Mouse (Mus musculus) splenic B cell, adult 2 months (primary cell): ENCODE results near the gene Svop.
A peak's percentile ranks its signal among the peaks of the same experiment; 100 is the strongest.

Experiments used
- DNase-seq: peaks from one replicate; pipeline ENCODE4 v3.0.0-alpha.2; 2011; ENCODE audit warnings: low read depth, low spot score
- H3K27me3 ChIP-seq: 2 replicates; pipeline ENCODE4 v1.6.1; 2012; ENCODE audit warnings: mild to moderate bottlenecking, low read length, moderate library complexity, mixed read lengths; ENCODE audit not compliant: control insufficient read depth, poor library complexity, insufficient read depth, severe bottlenecking
- H3K36me3 ChIP-seq: 2 replicates; pipeline ENCODE4 v1.6.1; 2012; ENCODE audit warnings: mild to moderate bottlenecking, low read length, moderate library complexity, mixed read lengths; ENCODE audit not compliant: control insufficient read depth, poor library complexity, insufficient read depth, severe bottlenecking

Gene Svop

DNA sequence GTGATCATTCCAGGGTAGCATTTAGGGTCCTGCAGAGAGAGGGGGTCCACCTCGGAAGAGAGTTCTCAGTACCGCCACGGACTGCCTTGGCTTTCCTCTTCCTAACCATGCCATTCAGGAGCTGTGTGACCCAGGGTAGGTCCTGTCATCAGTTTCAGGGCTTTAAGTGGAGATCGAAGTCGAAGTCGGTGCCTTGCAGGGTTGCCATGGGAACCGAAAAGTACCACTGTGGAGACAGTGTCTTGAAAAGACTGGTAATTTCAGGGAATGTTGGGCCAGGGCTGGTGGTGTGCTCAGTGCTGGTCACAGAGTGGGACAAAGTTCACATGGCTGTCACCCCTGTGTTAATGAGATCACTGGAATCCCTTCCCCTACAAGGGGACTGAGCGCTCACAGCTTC lies 14.4 kb downstream of the Svop start:
- no peak for DNase-seq
- Histone ChIP-seq H3K36me3 (no peaks in the 10 kb centered on the region), H3K27me3 (no peaks in the 10 kb centered on the region)

DNA sequence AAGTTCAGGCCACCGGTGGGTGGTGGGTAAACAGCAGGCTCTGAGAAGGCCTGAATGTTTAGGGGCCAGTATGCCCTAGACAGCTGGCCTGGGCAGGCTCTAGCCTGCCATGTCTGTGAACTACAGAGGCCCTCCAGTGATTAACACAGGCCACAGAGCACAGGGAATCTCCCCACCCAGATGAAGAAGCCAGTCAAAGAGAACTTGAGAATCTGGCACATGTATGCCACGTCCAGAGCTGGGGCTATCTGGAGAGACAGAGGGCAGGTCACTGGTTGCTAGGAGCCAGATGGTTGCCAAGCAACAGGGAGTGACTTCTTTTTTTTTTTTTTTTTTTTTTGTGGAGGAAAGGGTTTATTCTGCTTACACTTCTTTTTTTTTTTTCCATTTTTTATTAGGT lies 19.1 kb downstream of the Svop start:
- DNase-seq, result no peak
- H3K27me3 ChIP-seq, result no peaks in the 10 kb centered on the region
- H3K36me3 ChIP-seq, result no peaks in the 10 kb centered on the region

DNA sequence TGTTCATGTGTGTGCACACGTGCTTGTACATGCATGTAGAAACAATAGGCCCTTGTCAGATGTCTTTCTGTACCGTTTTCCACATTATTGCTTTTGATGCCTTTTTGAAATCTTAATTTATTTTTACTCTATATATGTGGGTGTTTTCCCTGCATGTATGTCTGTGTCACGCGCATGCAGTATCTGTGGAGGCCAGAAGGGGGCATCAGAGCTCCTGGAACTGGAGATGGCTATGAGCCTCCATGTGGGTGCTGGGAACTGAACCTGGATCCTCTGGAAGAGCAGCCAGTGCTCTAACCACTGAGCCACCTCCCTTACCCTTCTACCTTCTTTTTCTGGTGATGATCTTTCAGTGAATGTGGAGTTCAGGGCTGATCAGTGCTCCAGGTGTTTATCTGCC lies 20.5 kb downstream of the Svop start:
- H3K27me3 ChIP-seq, result no peaks in the 10 kb centered on the region
- no peak for DNase-seq

DNA sequence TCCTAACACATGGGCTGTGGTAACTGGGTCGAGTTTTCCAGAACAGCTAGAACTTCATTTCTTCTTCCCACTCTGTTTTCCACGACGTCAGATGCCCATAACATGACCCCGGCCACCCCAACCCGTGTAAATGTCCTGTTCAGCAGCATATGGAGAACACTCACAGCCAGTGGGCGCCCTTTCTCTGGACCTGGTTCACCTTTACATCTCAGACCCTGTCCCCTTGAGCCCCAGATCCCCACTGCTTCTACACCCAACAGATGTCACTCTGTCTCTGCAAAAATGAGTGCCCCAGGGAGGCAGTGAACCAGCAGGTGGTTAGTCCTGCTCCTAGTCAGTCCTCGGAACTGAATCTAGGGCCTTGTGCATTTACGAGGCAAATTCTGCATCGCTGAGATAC lies 23.4 kb downstream of the Svop start:
- Histone ChIP-seq H3K27me3 (no peaks in the 10 kb centered on the region), H3K36me3 (no peaks in the 10 kb centered on the region)
- no peak for DNase-seq

More for the DNA sequence above, 20.5 kb downstream of the Svop start:
- H3K36me3 ChIP-seq, result no peaks in the 10 kb centered on the region

DNA sequence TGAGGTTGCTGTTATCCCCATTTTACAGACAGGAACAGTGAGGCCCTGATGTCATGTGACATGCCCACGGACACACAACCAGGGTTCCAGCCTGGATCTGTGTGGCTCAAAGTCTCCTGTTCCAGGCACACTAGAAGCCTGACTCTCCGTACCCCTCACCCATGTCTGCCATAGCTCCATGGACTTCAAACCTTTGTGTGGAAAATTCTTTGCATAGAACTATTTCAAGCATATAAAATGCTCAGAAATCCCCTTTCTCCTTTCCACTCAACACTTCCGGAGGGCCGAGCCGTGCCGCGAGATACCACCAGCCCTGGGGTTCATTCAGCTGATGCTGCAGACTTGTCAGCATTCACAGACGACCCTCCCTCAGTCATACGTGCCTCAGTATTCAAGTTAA lies 23.8 kb downstream of the Svop start:
- H3K36me3 ChIP-seq, result no peaks in the 10 kb centered on the region
- H3K27me3 ChIP-seq, result no peaks in the 10 kb centered on the region
- no peak for DNase-seq

DNA sequence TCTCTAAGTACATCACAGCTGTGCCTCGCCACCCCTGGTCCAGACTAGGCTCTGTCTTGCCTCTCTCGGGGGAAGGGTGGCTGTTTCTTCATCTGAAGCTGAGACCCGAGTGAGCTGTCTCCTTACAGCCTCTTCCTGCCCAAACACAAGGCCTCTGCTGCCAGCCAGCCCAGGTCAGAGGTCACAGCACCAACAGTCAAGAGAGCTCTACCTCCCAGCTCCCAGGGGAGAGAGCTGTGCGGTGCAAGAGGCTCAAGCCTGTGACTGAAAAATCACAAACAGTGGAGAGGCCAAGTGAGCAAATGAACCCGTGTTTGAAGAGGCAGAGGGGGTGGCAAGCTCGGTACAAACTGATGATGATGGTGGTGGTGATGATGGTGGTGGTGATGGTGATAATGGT lies 24.8 kb downstream of the Svop start:
- Histone ChIP-seq H3K36me3 (no peaks in the 10 kb centered on the region), H3K27me3 (no peaks in the 10 kb centered on the region)
- DNase-seq, result no peak

DNA sequence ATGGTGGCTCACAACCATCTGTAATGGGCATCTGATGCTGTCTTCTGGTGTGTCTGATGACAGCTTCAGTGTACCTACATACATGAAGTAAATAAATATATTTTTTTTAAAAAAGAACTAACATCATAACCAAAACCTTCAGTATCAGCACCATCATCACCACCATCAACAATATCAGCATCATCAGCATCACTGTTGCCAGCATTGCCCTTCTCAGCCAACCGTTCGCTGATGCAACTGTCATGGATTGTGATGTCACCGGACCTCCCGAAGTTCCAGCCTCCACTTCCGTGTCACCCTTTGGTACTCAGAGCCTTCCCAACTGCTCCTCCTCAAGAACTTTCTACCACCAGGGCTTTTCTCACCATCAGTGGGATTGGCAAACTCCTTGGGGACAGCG lies 26.2 kb downstream of the Svop start, which contains the start of gene Usp30:
Usp30 (plus strand) TSS at position 301 of the 400 bp plus-strand sequence.
- Histone ChIP-seq H3K36me3 (no peaks in the 10 kb centered on the region), H3K27me3 (no peaks in the 10 kb centered on the region)
- no peak for DNase-seq

DNA sequence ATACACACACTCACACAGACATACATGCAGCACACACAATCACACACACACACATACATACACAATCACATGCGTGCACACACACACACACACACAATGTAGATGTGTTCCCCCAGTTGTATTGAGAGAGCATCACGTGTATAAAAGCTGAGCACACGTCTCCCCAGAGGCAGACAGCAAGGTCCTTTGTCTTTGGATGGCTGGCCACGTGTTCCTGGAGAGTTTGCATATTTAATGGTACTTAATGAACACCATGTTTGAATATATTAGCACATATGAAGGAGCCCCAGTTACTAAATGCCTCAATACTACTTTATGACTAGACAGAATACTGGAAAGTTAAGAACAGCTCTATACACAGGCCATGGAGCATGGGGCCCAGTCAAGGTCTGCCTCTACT lies 27.4 kb downstream of the Svop start:
- Histone ChIP-seq H3K27me3 (no peaks in the 10 kb centered on the region), H3K36me3 (no peaks in the 10 kb centered on the region)
- DNase-seq, result no peak

DNA sequence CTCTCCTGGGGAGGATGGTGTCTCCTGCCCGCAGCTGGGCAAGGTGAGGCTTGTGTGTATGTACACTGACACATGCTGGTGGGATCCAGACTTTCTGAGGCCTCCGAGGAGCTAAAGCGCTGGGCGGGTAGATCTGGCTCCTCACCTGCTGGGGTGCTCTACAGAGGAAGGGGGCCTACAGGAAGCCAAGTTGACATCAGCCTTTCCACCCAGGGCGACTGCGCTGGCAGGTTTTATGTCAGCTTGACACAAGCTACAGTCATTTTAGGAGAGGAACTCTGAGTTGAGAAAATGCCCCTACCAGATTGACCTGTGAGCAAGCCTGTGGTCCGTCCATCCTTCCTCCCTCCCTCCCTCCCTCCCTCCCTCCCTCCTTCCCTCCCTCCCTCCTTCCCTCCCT lies 29.7 kb downstream of the Svop start:
- H3K27me3 ChIP-seq, result no peaks in the 10 kb centered on the region
- H3K36me3 ChIP-seq, result no peaks in the 10 kb centered on the region
- DNase-seq, result no peak

DNA sequence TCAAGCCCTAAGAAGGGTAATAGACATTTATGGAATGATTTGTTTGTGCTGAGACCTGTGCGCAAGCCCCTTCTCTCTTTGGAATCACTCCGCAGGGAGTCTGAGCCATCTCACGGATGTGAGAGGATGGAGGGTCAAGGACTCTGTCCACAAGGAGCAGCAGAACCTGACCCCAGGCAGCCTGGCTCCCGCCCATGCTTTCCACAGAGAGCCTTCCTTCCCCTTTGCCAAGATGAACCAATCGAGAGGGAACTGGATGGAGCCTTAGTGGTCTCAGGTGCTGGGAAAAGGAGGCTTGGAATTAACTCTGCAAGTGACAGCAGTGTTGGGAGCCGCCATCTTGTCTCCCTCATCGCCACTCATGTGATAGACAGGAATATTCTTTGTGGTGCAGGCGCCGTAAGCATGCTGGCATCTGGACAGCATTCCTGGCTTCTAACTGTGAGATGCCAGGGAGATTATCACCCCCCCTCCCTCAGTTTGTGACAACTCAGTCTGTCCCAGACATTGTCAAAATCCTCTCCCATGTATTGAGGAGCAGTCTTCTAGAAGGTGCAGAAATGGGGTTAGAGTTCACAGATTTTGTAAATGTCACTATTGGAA lies 34.1 kb downstream of the Svop start:
- DNase-seq, result no peak
- Histone ChIP-seq H3K36me3 (no peaks in the 10 kb centered on the region), H3K27me3 (no peaks in the 10 kb centered on the region)

DNA sequence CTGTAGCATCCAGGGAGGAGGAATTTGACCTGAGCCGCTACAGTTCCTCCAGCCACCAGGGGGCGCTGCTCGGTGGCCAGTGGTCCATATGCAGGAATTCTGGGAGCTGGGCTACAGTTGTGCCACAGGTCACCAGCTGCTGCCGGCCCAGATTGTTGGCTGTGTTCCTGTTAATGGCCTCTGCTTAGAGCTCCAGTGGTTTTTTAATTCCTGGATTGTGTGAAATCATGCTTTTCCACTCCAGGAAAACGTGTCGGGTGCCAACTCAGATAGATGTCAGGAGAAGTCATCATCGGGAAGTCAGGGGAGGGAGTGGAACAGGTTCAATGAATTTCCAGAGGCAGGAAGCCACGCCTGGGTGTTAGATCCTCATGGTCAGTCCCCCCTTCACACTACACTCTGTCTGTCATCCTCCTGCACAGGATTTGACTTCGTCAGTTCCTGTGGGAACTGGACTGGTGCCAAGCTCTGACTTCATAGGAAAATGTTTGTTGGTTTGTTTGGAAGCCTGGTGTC lies 39.1 kb downstream of the Svop start:
- Histone ChIP-seq H3K27me3 (no peaks in the 10 kb centered on the region), H3K36me3 (no peaks in the 10 kb centered on the region)
- peak; percentile 56 for DNase-seq

DNA sequence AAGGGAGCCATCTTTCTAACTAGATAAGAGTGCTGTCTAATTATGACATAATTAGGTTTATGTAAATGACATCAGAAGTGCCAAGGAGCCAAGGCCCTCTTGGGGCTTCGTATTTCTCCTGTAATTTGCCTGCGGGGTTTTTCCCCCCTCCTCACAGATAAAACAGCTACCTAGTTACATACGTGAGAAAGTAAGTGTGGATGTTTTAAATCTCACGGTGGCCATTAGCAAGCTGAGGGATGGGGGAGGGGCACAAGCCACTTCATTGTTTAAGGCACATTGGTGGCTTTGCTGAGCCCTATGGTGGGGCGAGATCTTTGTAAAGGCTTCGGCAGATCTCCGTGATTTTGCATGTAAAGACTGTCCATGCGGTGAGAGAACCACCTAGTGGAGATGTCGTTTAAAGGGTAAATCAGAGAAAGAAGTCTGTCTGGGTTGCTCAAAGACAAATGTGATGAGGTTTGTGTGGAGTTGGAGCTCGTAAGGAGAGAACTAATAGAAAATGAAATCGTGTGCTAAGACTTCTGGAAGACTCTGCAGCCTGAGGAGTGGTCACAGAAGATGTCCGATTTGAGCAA lies 42.5 kb downstream of the Svop start:
- DNase-seq, result no peak
- Histone ChIP-seq H3K27me3 (no peaks in the 10 kb centered on the region), H3K36me3 (no peaks in the 10 kb centered on the region)

DNA sequence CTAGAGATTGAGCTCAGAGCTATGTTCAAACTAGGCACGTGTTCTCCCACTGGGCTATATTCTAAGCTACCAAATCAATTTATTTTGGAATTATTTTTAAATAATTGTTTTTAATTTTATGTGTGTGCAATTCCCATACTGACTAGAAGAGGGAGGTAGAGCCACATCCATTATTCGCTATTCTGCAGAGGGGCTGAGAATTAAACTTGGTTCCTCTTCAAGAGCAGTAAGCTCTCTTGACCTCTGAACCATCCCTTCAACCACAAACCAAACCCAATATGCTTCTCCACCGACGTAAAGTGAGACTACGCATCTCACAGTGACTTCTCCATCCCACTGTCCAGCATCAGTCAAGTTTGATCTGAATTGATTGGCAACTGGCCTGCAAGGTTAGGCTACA lies 44.2 kb downstream of the Svop start:
- H3K27me3 ChIP-seq, result no peaks in the 10 kb centered on the region
- no peaks in the 10 kb centered on the region for H3K36me3 ChIP-seq
- no peak for DNase-seq

DNA sequence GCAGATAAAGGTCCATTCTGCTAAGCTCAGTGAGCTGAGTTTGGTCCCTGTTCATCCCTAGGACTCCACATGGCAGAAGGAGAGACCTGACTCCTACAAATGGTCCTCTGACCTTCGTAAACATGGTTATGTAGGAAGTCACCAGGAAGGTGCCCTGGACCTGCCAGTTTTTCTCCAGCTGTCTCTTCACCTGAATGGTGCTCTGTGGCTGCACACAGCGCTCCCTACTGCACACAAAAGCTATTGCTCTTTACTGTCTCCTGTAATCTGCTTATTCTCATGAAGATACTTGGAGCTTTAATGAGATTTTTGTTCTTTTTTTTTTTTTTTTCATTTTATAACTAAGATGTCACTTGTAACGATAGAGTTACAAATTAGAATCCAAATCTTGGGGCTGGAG lies 44.8 kb downstream of the Svop start:
- H3K27me3 ChIP-seq, result no peaks in the 10 kb centered on the region
- no peaks in the 10 kb centered on the region for H3K36me3 ChIP-seq

DNA sequence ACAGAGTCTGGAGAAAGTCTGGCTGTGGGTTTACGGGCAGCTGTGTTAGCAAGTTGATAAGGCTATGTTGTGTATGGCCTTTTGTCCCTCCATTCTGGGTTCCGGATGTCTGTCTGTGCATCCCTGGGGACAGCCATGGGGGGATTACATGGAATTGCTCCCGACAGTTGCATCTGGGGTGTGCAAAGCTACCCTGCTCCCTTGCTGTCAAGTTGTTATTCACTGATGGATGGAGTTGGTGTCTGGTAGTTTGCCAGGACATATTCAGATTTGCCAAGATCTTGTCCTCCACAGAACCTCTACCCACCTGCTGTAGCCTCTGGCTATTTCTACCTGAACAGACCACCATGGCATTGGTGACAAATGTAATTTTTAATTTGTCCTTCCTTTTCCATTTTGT lies 45.2 kb downstream of the Svop start:
- no peak for DNase-seq
- H3K27me3 ChIP-seq, result no peaks in the 10 kb centered on the region
- H3K36me3 ChIP-seq, result no peaks in the 10 kb centered on the region

More for the DNA sequence above, 44.8 kb downstream of the Svop start:
- DNase-seq, result peak; percentile 20

DNA sequence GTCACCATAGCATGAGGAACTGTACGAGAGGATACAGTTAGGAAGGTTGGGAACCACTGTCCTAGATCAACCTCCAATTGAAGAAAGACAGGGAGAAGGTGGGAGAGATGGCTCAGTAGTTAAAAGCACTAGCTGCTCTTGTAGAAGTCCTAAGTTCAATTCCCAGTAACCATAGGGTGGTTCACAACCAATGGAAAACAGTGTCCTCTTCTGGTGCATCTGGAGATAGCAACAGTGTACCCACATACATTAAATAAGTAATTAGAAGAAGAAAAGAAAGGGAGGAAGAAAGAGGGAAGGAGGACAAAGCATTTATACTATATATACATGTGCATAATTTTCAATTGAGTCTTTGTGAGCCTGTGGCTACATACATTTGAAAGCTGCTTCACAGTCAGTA lies 46.2 kb downstream of the Svop start:
- H3K36me3 ChIP-seq, result no peaks in the 10 kb centered on the region
- no peaks in the 10 kb centered on the region for H3K27me3 ChIP-seq
- DNase-seq, result peak; percentile 61
